Mouse (Mus musculus): ENCODE results near the gene Rps6kb1. TPM values are rescaled to one million over a fixed set of nuclear protein-coding genes. Genes with fewer than 3 reads are reported as not detected.

Gene Rps6kb1
- total RNA-seq, 1 experiment from 2014 or later: 63.2 TPM

Other genes with a start within 250 kb of the Rps6kb1 start
- gene Med13, start 187.2 kb downstream of the Rps6kb1 start, total RNA-seq (2017): 69.2 and 73.0 TPM in 2 replicates
- gene Rnft1, start 60.1 kb downstream of the Rps6kb1 start, total RNA-seq (2017): 12.4 and 17.4 TPM in 2 replicates
- gene Tubd1, start 186 bp upstream of the Rps6kb1 start, total RNA-seq (2017): 8.8 and 13.1 TPM in 2 replicates
- 137 and 202 TPM in 2 replicates for gene Vmp1, start 139.0 kb upstream of the Rps6kb1 start, total RNA-seq (2017)
- gene Ptrh2, start 139.2 kb upstream of the Rps6kb1 start, total RNA-seq (2017): 26.0 and 28.4 TPM in 2 replicates
- 133 and 137 TPM in 2 replicates for gene Cltc, start 212.8 kb upstream of the Rps6kb1 start, total RNA-seq (2017)